Mouse (Mus musculus) lung, embryonic 16.5 days (tissue): Measurements from ENCODE around the gene Slc3a1. TPM values are rescaled to one million over a fixed set of nuclear protein-coding genes. Genes with fewer than 3 reads are reported as not detected.

ENCODE experiments used
- ATAC-seq: fragments of 200-750 bp; cut with Nextera tagmentation; 2 replicates; pipeline ENCODE4 v1.8.0; 2017; ENCODE audit warnings: low read depth, mild to moderate bottlenecking, moderate library complexity
- H3K27ac ChIP-seq: fragments of 300-500 bp; sonication (generic); 2 replicates; pipeline ENCODE4 v1.5.1; 2014; ENCODE audit warnings: mild to moderate bottlenecking, control low read depth, low read length
- H3K27me3 ChIP-seq: fragments of 300-500 bp; sonication (generic); 2 replicates; pipeline ENCODE4 v1.6.1; 2014; ENCODE audit warnings: low read depth, low read length, mixed read lengths; ENCODE audit not compliant: control insufficient read depth, insufficient read depth
- H3K36me3 ChIP-seq: fragments of 300-500 bp; sonication (generic); 2 replicates; pipeline ENCODE4 v1.6.1; 2014; ENCODE audit warnings: low read length; ENCODE audit not compliant: control insufficient read depth, insufficient read depth
- H3K4me1 ChIP-seq: fragments of 300-500 bp; sonication (generic); replicated peaks from 2 replicates; pipeline ENCODE4 v1.6.1; 2014; ENCODE audit warnings: low read length, mixed read lengths; ENCODE audit not compliant: control insufficient read depth, insufficient read depth
- H3K4me2 ChIP-seq: fragments of 300-500 bp; sonication (generic); 2 replicates; pipeline ENCODE4 v1.6.1; 2014; ENCODE audit warnings: low read depth, low read length, control low read depth
- H3K4me3 ChIP-seq: fragments of 300-500 bp; sonication (generic); 2 replicates; pipeline ENCODE4 v1.5.1; 2014; ENCODE audit warnings: mild to moderate bottlenecking, low read length, control low read depth
- H3K9ac ChIP-seq: fragments of 300-500 bp; sonication (generic); 2 replicates; pipeline ENCODE4 v1.6.1; 2014; ENCODE audit warnings: low read length, control low read depth
- H3K9me3 ChIP-seq: fragments of 300-500 bp; sonication (generic); 2 replicates; pipeline ENCODE4 v1.6.1; 2016; ENCODE audit warnings: low read length; ENCODE audit not compliant: control insufficient read depth
- WGBS: fragments of 180-500 bp; shearing (Covaris S2); extraction: QIAGEN DNeasy Blood & Tissue Kit; methylation state at CpG from one replicate; pipeline ENCODE4 v1.1.7; 2014; 5-methylcytosine and 5-hydroxymethylcytosine counted together
- polyA plus RNA-seq: library from polyadenylated mRNA; unstranded; fragments of >200 nt; fragmentation: Nextera tagmentation; extraction: Ambion mirVana; gene quantifications from 2 replicates; pipeline ENCODE4 v1.2.1, GENCODE M21; 2015

Slc3a1 gene
- polyA plus RNA-seq, 1 experiment from 2014 or later: not detected

- WGBS: 63% methylated on average over 6 of the region's 6 CpGs
- H3K27ac ChIP-seq: no peak overlapping the region
Observed at GRCm38 (mm10) chr17:85043404-85043816, 15.2 kb downstream of the Slc3a1 start.

GRCm38 (mm10) chr17:85044466-85044865, 16.3 kb downstream of the Slc3a1 start:
- Histone ChIP-seq H3K4me3 (no peak overlapping the region), H3K4me2 (no peak overlapping the region), H3K9ac (no peak overlapping the region), H3K27me3 (no peaks in the 10 kb centered on the region), H3K36me3 (no peaks in the 10 kb centered on the region), H3K9me3 (no peaks in the 10 kb centered on the region), H3K27ac (no peak overlapping the region), H3K4me1 (no peaks in the 10 kb centered on the region)
- no peak for ATAC-seq
- WGBS: 88% methylated on average over 5 of the region's 5 CpGs

More at GRCm38 (mm10) chr17:85043404-85043816, 15.2 kb downstream of the Slc3a1 start:
- Histone ChIP-seq H3K4me3 (no peak overlapping the region), H3K27me3 (no peaks in the 10 kb centered on the region), H3K4me2 (no peak overlapping the region), H3K36me3 (no peaks in the 10 kb centered on the region), H3K4me1 (no peaks in the 10 kb centered on the region), H3K9ac (no peak overlapping the region), H3K9me3 (no peaks in the 10 kb centered on the region)
- ATAC-seq: no peak

- H3K27ac ChIP-seq: no peak overlapping the region
- 75% methylated on average over 12 of the region's 12 CpGs for WGBS
- H3K4me3 ChIP-seq: no peak overlapping the region
- no peaks in the 10 kb centered on the region for H3K27me3 ChIP-seq
- no peak overlapping the region for H3K9ac ChIP-seq
- no peaks in the 10 kb centered on the region for H3K36me3 ChIP-seq
- no peak for ATAC-seq
- H3K9me3 ChIP-seq: no peaks in the 10 kb centered on the region
- H3K4me2 ChIP-seq: no peak overlapping the region
- H3K4me1 ChIP-seq: no peaks in the 10 kb centered on the region
Observed at GRCm38 (mm10) chr17:85045160-85045559, 17.0 kb downstream of the Slc3a1 start.

- Histone ChIP-seq H3K9me3 (no peaks in the 10 kb centered on the region), H3K36me3 (no peaks in the 10 kb centered on the region), H3K4me1 (no peaks in the 10 kb centered on the region), H3K4me2 (no peak overlapping the region), H3K9ac (no peak overlapping the region), H3K27me3 (no peaks in the 10 kb centered on the region), H3K4me3 (no peak overlapping the region), H3K27ac (no peak overlapping the region)
- WGBS: 91% methylated on average over 5 of the region's 5 CpGs
- no peak for ATAC-seq
Observed at GRCm38 (mm10) chr17:85048379-85048778, 20.2 kb downstream of the Slc3a1 start.

GRCm38 (mm10) chr17:85058276-85058675, 30.1 kb downstream of the Slc3a1 start:
- Histone ChIP-seq H3K9me3 (no peaks in the 10 kb centered on the region), H3K27ac (no peak overlapping the region), H3K9ac (no peak overlapping the region), H3K27me3 (no peaks in the 10 kb centered on the region), H3K4me1 (no peaks in the 10 kb centered on the region), H3K4me3 (no peak overlapping the region), H3K36me3 (peaks cover 4% of the 10 kb centered on the region; the same call in 1 of the 2 replicates), H3K4me2 (no peak overlapping the region)
- ATAC-seq: no peak
- WGBS: 93% methylated on average over 7 of the region's 7 CpGs

- WGBS: 92% methylated on average over 6 of the region's 6 CpGs
- Histone ChIP-seq H3K27ac (no peak overlapping the region), H3K4me1 (no peaks in the 10 kb centered on the region), H3K27me3 (no peaks in the 10 kb centered on the region), H3K9me3 (no peaks in the 10 kb centered on the region), H3K4me2 (no peak overlapping the region), H3K9ac (no peak overlapping the region), H3K36me3 (peaks cover 4% of the 10 kb centered on the region; the same call in 1 of the 2 replicates), H3K4me3 (no peak overlapping the region)
- ATAC-seq: no peak
Observed at GRCm38 (mm10) chr17:85059136-85059535, 31.0 kb downstream of the Slc3a1 start.

GRCm38 (mm10) chr17:85063560-85063959, 35.4 kb downstream of the Slc3a1 start:
- no peak overlapping the region for H3K4me2 ChIP-seq
- H3K27ac ChIP-seq: no peak overlapping the region
- 81% methylated on average over 7 of the region's 7 CpGs for WGBS
- peaks cover 17% of the 10 kb centered on the region for H3K36me3 ChIP-seq
- no peaks in the 10 kb centered on the region for H3K27me3 ChIP-seq
- H3K9me3 ChIP-seq: no peaks in the 10 kb centered on the region
- H3K9ac ChIP-seq: no peak overlapping the region
- no peak for ATAC-seq
- H3K4me1 ChIP-seq: no peaks in the 10 kb centered on the region
- H3K4me3 ChIP-seq: no peak overlapping the region

GRCm38 (mm10) chr17:85067331-85067730, 39.2 kb downstream of the Slc3a1 start:
- H3K36me3 ChIP-seq: peaks cover 21% of the 10 kb centered on the region
- no peaks in the 10 kb centered on the region for H3K4me1 ChIP-seq
- H3K4me3 ChIP-seq: no peak overlapping the region
- no peak overlapping the region for H3K9ac ChIP-seq
- no peak overlapping the region for H3K4me2 ChIP-seq
- 91% methylated on average over 7 of the region's 7 CpGs for WGBS
- no peak for ATAC-seq
- no peaks in the 10 kb centered on the region for H3K27me3 ChIP-seq
- no peaks in the 10 kb centered on the region for H3K9me3 ChIP-seq
- H3K27ac ChIP-seq: no peak overlapping the region

GRCm38 (mm10) chr17:85070658-85071057, 42.5 kb downstream of the Slc3a1 start:
- Histone ChIP-seq H3K27ac (no peak overlapping the region), H3K4me3 (no peak overlapping the region), H3K4me1 (no peaks in the 10 kb centered on the region), H3K9ac (no peak overlapping the region), H3K4me2 (no peak overlapping the region), H3K9me3 (no peaks in the 10 kb centered on the region), H3K36me3 (peaks cover 12% of the 10 kb centered on the region), H3K27me3 (no peaks in the 10 kb centered on the region)
- ATAC-seq: no peak
- WGBS: 78% methylated on average over 6 of the region's 6 CpGs
